Mouse (Mus musculus) stomach, postnatal 0 days (tissue): ENCODE results near the gene Rabep1.

Experiments
- CTCF ChIP-seq: IDR thresholded peaks from 2 replicates; pipeline ENCODE4 v1.5.1; 2016; ENCODE audit warnings: antibody characterized with exemption, low read depth, mild to moderate bottlenecking, moderate library complexity
- EP300 ChIP-seq: optimal IDR thresholded peaks from 2 replicates; pipeline ENCODE3; 2016; ENCODE audit warnings: antibody characterized with exemption

DNA sequence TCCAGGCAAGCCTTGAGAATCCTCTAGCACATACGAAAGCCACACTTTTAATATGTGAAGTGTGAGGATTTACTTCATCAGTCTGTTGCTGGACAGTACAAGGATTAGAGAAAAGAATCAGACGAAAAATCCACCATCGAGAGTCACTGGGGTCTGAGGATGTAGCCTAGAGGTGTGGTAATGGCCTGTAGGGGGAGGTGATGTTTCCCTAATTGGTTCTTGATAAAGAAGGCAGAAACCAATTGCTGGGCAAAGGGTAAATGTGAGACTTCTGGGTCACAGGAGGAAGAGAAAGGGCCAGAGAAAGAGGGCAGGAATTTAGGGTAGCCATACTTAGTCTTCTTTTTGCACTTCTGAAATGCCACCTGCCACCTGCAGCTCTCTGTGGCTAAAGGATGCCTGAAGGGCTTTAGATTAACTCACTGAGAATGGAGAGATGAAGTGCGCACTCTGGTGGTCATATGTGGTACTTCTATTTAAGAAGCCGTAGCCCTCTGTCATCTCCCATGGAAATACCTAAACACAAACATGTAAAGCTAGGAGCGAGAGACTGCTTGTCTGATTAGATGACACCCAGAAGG lies 29.0 kb upstream of the Rabep1 start:
- TF ChIP-seq CTCF: peak; percentile 88
- no peak for TF ChIP-seq EP300
